Mouse (Mus musculus): Measurements from ENCODE around the gene AU040320. TPM values are rescaled to one million over a fixed set of nuclear protein-coding genes. Genes with fewer than 3 reads are reported as not detected.

The AU040320 gene
- polyA plus RNA-seq, 1 experiment from 2014 or later: 29.8 TPM

GRCm38 (mm10) chr4:126802174-126802573, 48.8 kb downstream of the AU040320 start:
- Histone ChIP-seq H3K4me3 (no peak overlapping the region), H3K27me3 (replicated peaks) (no peaks in the 10 kb centered on the region), H3K27ac (ENCODE audit: poor library complexity, severe bottlenecking) (no peak overlapping the region), H3K36me3 (no peaks in the 10 kb centered on the region), H3K9me3 (replicated peaks) (no peaks in the 10 kb centered on the region), H3K4me2 (no peak overlapping the region), H3K4me1 (replicated peaks) (peaks cover 15% of the 10 kb centered on the region), H3K9ac (no peak overlapping the region)
- WGBS: 89% methylated on average over 8 of the region's 8 CpGs
- no peak for ATAC-seq (ENCODE audit: insufficient number of reproducible peaks, low FRiP score)

DNA sequence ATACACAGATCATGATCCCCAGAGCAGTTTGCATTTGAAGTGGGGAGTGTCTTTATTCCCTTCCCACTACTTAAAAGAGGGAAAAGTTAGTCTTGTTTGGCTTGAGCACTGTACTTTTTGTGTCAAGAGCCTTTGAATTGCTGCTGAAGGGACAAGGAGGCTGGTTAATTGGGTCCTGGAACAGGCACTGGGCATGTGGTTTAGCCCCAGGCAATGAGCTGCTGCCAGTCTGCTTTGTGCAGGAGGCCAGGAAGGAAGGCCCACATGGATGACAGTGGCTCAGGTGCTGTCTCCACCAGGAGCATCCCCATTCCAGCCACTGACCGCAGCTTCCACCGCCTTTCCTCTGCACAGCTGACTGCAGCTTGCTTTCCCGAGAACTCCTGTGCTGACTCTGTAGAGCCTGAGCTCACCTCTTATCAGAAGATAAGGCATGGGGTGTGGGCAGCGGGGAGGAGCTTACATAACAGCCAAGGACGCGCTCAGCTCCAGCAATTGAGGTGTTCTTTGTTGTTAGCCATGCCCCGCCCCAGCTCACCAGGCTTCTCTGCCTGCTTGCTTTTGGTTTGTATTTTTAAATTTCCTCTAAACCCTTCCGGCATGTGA, 50.0 kb downstream of the AU040320 start:
- Histone ChIP-seq H3K36me3 (no peaks in the 10 kb centered on the region), H3K9me3 (replicated peaks) (no peaks in the 10 kb centered on the region), H3K9ac (no peak overlapping the region), H3K4me1 (replicated peaks) (peaks cover 15% of the 10 kb centered on the region), H3K4me3 (no peak overlapping the region), H3K27ac (ENCODE audit: poor library complexity, severe bottlenecking) (no peak overlapping the region), H3K4me2 (peak overlapping the region; percentile 27), H3K27me3 (replicated peaks) (no peaks in the 10 kb centered on the region)
- ATAC-seq (ENCODE audit: insufficient number of reproducible peaks, low FRiP score): peak; percentile 64
- 19% methylated on average over 8 of the region's 8 CpGs for WGBS

DNA sequence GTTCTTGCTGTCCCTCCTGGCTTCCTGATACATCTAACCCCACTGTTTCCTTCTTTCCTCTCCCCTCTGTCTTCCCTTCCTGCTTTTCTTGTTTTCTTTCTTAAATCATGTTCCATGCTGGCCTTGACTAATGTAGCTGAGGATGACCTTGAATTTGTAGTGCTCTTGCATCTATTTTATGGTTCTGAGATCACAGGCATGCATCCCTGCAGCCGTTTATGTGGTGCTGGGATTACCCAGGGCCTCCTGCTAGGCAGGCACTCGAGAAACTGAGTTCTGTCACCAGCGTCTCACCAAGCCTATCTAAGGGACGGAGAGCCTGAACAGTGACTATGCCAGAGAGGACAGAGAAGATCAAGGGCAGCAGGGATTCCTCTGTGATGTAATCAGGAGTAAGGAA, 52.4 kb downstream of the AU040320 start:
- no peaks in the 10 kb centered on the region for H3K27me3 ChIP-seq (replicated peaks)
- no peak overlapping the region for H3K27ac ChIP-seq (ENCODE audit: poor library complexity, severe bottlenecking)
- no peak overlapping the region for H3K4me2 ChIP-seq
- 39% methylated on average over 4 of the region's 4 CpGs for WGBS
- no peak for ATAC-seq (ENCODE audit: insufficient number of reproducible peaks, low FRiP score)
- H3K36me3 ChIP-seq: peaks cover 9% of the 10 kb centered on the region
- peaks cover 15% of the 10 kb centered on the region for H3K4me1 ChIP-seq (replicated peaks)
- H3K4me3 ChIP-seq: no peak overlapping the region
- no peaks in the 10 kb centered on the region for H3K9me3 ChIP-seq (replicated peaks)
- H3K9ac ChIP-seq: no peak overlapping the region

GRCm38 (mm10) chr4:126806692-126807427, 53.5 kb downstream of the AU040320 start:
- Histone ChIP-seq H3K9ac (no peak overlapping the region), H3K9me3 (replicated peaks) (no peaks in the 10 kb centered on the region), H3K4me3 (no peak overlapping the region), H3K27me3 (replicated peaks) (no peaks in the 10 kb centered on the region), H3K4me2 (no peak overlapping the region), H3K4me1 (replicated peaks) (peaks cover 15% of the 10 kb centered on the region), H3K27ac (ENCODE audit: poor library complexity, severe bottlenecking) (no peak overlapping the region), H3K36me3 (peaks cover 15% of the 10 kb centered on the region)
- WGBS: 58% methylated on average over 7 of the region's 7 CpGs
- no peak for ATAC-seq (ENCODE audit: insufficient number of reproducible peaks, low FRiP score)

DNA sequence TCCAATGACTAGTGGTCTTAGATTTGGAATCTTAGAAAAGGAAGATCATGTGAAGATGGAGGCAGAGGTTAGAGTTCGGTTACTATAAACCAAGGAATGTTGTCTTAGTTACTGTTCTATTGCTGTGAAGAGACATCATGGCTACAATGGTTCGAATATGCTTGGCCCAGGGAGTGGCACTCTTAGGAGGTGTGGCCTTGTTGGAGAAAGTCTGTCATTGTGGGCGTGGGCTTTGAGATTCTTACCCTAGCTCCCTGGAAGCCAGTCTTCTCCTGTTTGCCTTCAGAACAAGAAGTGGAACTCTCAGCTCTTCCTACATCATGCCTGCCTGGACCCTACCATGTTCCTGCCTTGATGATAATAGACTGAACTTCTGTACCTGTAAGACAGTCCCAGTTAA, 57.2 kb downstream of the AU040320 start:
- H3K4me1 ChIP-seq (replicated peaks): peaks cover 9% of the 10 kb centered on the region
- H3K4me2 ChIP-seq: no peak overlapping the region
- no peaks in the 10 kb centered on the region for H3K9me3 ChIP-seq (replicated peaks)
- H3K36me3 ChIP-seq: peaks cover 22% of the 10 kb centered on the region
- no peak overlapping the region for H3K4me3 ChIP-seq
- 86% methylated on average over 3 of the region's 3 CpGs for WGBS
- no peak overlapping the region for H3K27ac ChIP-seq (ENCODE audit: poor library complexity, severe bottlenecking)
- H3K9ac ChIP-seq: no peak overlapping the region
- H3K27me3 ChIP-seq (replicated peaks): no peaks in the 10 kb centered on the region
- ATAC-seq (ENCODE audit: insufficient number of reproducible peaks, low FRiP score): no peak

DNA sequence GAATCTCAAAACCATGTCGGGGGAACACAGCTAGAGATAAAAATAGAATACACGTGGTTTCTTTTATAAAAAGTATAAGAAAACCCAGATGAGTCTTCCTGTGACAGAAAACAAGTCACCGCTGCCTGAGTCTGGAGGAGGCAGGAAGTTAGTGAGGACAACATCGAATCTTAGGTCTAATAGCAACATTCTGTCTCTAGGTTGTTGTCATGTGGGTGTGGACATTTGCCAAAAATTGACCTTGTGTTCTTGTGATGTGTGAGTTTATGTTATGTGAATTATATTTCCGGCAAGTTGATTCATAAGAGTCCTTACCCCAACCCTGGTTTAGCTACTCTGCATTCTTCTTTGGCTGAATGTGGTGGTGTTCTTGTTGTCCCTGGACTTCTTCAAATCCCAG, 59.9 kb downstream of the AU040320 start:
- H3K36me3 ChIP-seq: peaks cover 42% of the 10 kb centered on the region
- no peak overlapping the region for H3K4me3 ChIP-seq
- H3K9me3 ChIP-seq (replicated peaks): no peaks in the 10 kb centered on the region
- no peak for ATAC-seq (ENCODE audit: insufficient number of reproducible peaks, low FRiP score)
- no peak overlapping the region for H3K4me2 ChIP-seq
- WGBS: 61% methylated on average over 5 of the region's 5 CpGs
- no peaks in the 10 kb centered on the region for H3K27me3 ChIP-seq (replicated peaks)
- peaks cover 9% of the 10 kb centered on the region for H3K4me1 ChIP-seq (replicated peaks)
- H3K27ac ChIP-seq (ENCODE audit: poor library complexity, severe bottlenecking): 0 out of 2 replicates have a peak overlapping the region, but pooled peaks have one; percentile 2
- H3K9ac ChIP-seq: no peak overlapping the region

- Histone ChIP-seq H3K9me3 (replicated peaks) (no peaks in the 10 kb centered on the region), H3K36me3 (peaks cover 42% of the 10 kb centered on the region), H3K27me3 (replicated peaks) (no peaks in the 10 kb centered on the region), H3K4me3 (no peak overlapping the region), H3K27ac (ENCODE audit: poor library complexity, severe bottlenecking) (no peak overlapping the region), H3K4me2 (no peak overlapping the region), H3K4me1 (replicated peaks) (peaks cover 9% of the 10 kb centered on the region), H3K9ac (no peak overlapping the region)
- no peak for ATAC-seq (ENCODE audit: insufficient number of reproducible peaks, low FRiP score)
- 72% methylated on average over 5 of the region's 5 CpGs for WGBS
Measured at GRCm38 (mm10) chr4:126814854-126815253, 61.5 kb downstream of the AU040320 start.

DNA sequence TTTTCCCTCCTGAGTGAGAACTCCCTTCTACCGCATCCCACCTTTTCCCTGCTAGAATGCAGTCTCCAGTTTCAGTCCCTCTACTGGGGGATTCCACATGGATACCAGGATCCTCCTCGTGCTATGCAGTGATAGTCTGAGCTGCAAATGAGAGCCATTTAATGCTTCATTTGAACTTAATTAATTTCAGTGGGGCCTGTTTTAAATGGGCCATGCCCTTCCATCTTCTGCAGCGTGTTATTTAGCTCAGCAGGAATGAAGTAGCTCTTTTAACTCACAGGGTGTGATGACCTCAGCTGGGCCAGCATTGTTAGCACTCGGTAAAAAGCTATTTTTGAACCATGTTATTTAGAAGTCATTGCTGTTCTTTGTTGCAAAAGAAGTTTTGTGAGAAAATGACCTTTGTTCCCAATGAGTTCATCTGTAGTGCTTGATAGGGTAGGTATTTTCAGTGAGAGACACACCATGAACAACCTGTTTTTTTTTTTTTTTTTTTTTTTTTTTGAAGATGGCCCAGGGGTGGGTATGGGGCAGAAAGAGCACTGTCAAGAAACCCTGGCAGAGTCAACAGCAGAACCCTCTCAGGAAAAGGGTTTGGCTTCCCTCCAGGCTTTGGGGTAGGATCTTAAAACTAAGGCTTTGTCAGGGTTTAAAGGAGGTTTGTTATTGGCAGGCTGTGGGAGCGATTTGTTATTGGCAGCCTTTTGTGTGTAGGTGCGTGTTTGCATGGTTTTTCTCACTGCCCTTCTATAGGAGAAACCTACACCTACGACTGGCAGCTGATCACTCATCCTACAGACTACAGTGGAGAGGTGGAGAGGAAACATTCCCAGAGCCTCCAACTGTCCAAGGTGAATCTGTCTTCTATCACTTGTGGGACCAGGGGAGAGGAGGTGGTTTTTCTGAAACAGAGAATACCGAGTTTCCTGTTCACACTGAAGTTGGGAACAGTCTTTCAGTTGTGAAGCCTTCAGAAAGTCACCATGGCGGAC, 69.8 kb downstream of the AU040320 start:
- Histone ChIP-seq H3K36me3 (peaks cover 33% of the 10 kb centered on the region), H3K4me3 (no peak overlapping the region), H3K4me1 (replicated peaks) (peaks cover 14% of the 10 kb centered on the region; the same call in 1 of the 2 replicates), H3K27ac (ENCODE audit: poor library complexity, severe bottlenecking) (no peak overlapping the region), H3K4me2 (no peak overlapping the region), H3K9me3 (replicated peaks) (peaks cover 5% of the 10 kb centered on the region), H3K27me3 (replicated peaks) (no peaks in the 10 kb centered on the region), H3K9ac (no peak overlapping the region)
- ATAC-seq (ENCODE audit: insufficient number of reproducible peaks, low FRiP score): no peak
- WGBS: 65% methylated on average over 9 of the region's 9 CpGs

DNA sequence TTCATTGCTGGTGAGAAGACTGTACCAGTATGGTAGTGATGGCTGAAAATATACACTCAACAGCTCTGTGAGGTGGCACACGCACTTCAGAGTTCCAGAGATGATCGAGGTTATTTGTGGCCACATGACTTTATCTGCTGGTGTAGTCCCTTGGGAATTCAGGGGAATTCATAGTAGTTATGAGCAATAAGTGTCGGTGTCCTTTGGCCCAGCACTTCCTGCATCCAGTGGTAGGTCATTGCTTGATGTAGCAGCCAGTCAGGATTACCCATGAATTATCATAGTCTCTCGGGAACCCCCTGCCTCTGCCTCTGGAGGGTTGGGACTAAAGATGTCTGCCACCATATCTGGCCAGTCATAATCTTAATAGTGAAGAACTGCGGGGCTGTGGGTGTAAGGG, 70.6 kb downstream of the AU040320 start:
- Histone ChIP-seq H3K4me3 (no peak overlapping the region), H3K9me3 (replicated peaks) (peaks cover 5% of the 10 kb centered on the region), H3K27ac (ENCODE audit: poor library complexity, severe bottlenecking) (no peak overlapping the region), H3K4me2 (no peak overlapping the region), H3K4me1 (replicated peaks) (peaks cover 19% of the 10 kb centered on the region), H3K27me3 (replicated peaks) (no peaks in the 10 kb centered on the region), H3K36me3 (peaks cover 36% of the 10 kb centered on the region), H3K9ac (no peak overlapping the region)
- ATAC-seq (ENCODE audit: insufficient number of reproducible peaks, low FRiP score): no peak
- 78% methylated on average over 5 of the region's 5 CpGs for WGBS

DNA sequence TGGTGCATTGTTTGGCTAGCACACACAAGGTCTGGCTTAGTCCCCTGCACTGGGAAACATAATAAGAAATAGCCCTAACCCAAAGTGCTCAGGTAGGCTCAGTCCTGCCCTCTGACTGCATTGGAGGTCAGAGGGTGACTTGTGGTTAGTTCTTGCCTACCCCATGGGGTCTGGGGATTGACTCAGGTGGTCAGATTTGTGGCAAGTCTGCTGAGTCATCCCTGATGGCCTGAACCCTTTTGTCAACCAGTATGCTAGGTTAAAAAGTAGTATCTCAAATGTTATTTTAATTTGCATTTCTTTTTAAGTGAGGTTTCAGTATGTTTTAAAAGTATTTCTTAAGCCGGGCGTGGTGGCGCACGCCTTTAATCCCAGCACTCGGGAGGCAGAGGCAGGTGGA, 77.8 kb downstream of the AU040320 start:
- no peaks in the 10 kb centered on the region for H3K27me3 ChIP-seq (replicated peaks)
- no peak overlapping the region for H3K27ac ChIP-seq (ENCODE audit: poor library complexity, severe bottlenecking)
- H3K9ac ChIP-seq: no peak overlapping the region
- ATAC-seq (ENCODE audit: insufficient number of reproducible peaks, low FRiP score): no peak
- H3K4me1 ChIP-seq (replicated peaks): peaks cover 6% of the 10 kb centered on the region
- peaks cover 2% of the 10 kb centered on the region; the same call in 1 of the 2 replicates for H3K9me3 ChIP-seq (replicated peaks)
- H3K36me3 ChIP-seq: peaks cover 39% of the 10 kb centered on the region
- H3K4me2 ChIP-seq: no peak overlapping the region
- WGBS: 99% methylated on average over 5 of the region's 5 CpGs
- H3K4me3 ChIP-seq: no peak overlapping the region

GRCm38 (mm10) chr4:126838799-126839198, 85.5 kb downstream of the AU040320 start:
- no peak overlapping the region for H3K4me3 ChIP-seq
- no peak for ATAC-seq (ENCODE audit: insufficient number of reproducible peaks, low FRiP score)
- H3K27me3 ChIP-seq (replicated peaks): no peaks in the 10 kb centered on the region
- H3K27ac ChIP-seq (ENCODE audit: poor library complexity, severe bottlenecking): peak overlapping the region; percentile 35; the same call in 1 of the 2 replicates
- H3K9me3 ChIP-seq (replicated peaks): no peaks in the 10 kb centered on the region
- H3K9ac ChIP-seq: peak overlapping the region; percentile 33; the same call in 1 of the 2 replicates
- H3K4me2 ChIP-seq: no peak overlapping the region
- 73% methylated on average over 7 of the region's 7 CpGs for WGBS
- H3K4me1 ChIP-seq (replicated peaks): peaks cover 14% of the 10 kb centered on the region; the same call in 1 of the 2 replicates
- peaks cover 37% of the 10 kb centered on the region for H3K36me3 ChIP-seq

All from heart, embryonic 12.5 days (tissue).